Mouse (Mus musculus): ENCODE measurements at regions not wholly inside any gene's neighbourhood (a gene's known extent, or its start where the extent isn't known, plus 50 kb on each side); places are given as distances from the start of the nearest gene placed in this dataset.

DNA sequence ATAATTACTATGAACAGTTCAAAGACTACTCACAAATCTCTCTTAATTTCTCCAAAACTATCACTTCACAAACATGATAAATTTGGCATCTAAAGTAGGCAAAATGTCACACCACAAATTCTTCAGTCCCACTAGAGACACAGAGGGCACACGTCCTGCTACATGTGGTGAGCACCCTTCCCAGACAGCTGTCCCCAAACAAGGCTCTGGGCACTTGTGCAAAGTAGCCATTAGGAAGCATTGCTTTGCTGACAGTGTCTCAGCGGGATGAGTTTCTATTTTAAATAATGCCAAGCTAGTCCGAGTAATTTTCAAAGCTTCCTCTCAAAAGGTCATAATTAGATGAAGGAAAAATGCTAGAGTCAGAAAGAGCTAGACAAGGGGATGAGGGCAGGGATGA is 169.1 kb upstream of the Fn1 start:
- Histone ChIP-seq H3K4me3 (no peak overlapping the region), H3K27me3 (replicated peaks) (no peaks in the 10 kb centered on the region), H3K36me3 (no peaks in the 10 kb centered on the region), H3K4me1 (replicated peaks) (peaks cover 19% of the 10 kb centered on the region), H3K27ac (ENCODE audit: poor library complexity, severe bottlenecking) (no peak overlapping the region), H3K9ac (no peak overlapping the region), H3K9me3 (replicated peaks) (no peaks in the 10 kb centered on the region), H3K4me2 (no peak overlapping the region)
- WGBS: 50% methylated on average over 3 of the region's 3 CpGs
- ATAC-seq (ENCODE audit: insufficient number of reproducible peaks, low FRiP score): no peak

DNA sequence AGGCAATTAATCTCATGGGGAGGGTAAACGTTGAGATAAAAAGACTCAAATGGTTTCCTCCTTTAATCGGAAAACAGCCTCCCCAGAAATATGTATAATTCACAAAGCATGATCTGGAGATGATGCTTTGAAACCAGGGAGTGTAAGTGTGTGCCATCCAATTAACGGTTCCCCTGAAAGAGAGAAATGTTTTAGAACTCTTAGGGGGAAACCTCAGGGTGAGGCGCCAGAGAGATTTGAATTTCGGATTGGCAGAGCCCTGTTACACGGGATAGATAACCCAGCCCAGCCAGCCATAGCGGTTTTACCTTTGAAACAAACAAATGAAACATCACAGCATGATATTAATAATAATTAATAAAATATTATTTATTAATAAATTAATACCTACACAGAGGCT is 168.1 kb upstream of the Fn1 start:
- Histone ChIP-seq H3K9me3 (replicated peaks) (no peaks in the 10 kb centered on the region), H3K4me2 (no peak overlapping the region), H3K4me3 (no peak overlapping the region), H3K36me3 (no peaks in the 10 kb centered on the region), H3K9ac (no peak overlapping the region), H3K27me3 (replicated peaks) (no peaks in the 10 kb centered on the region), H3K4me1 (replicated peaks) (peaks cover 19% of the 10 kb centered on the region), H3K27ac (ENCODE audit: poor library complexity, severe bottlenecking) (no peak overlapping the region)
- WGBS: 79% methylated on average over 7 of the region's 7 CpGs
- no peak for ATAC-seq (ENCODE audit: insufficient number of reproducible peaks, low FRiP score)

DNA sequence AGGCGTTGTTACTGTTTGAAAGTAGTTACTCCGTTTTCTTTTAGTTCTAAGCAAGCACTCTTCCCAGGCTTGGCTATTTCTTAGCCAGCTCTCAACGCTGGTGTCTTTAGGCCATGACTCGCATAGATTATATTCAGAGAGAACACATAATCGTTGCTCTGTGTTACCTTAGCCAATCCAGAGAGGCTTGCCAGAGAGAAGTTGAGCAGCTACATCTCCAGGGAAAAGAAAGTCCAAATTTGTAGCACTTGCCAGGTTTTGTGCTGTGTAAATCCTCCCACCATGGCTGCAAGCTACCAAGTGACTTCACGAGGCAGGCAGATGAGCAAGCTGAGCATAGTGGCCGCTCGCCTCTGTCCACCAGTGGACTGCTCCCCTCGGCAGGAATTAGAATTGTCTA is 163.3 kb upstream of the Fn1 start:
- Histone ChIP-seq H3K4me3 (no peak overlapping the region), H3K4me2 (no peak overlapping the region), H3K9ac (no peak overlapping the region), H3K4me1 (replicated peaks) (no peaks in the 10 kb centered on the region), H3K27me3 (replicated peaks) (no peaks in the 10 kb centered on the region), H3K9me3 (replicated peaks) (no peaks in the 10 kb centered on the region), H3K27ac (ENCODE audit: poor library complexity, severe bottlenecking) (no peak overlapping the region), H3K36me3 (no peaks in the 10 kb centered on the region)
- ATAC-seq (ENCODE audit: insufficient number of reproducible peaks, low FRiP score): no peak
- WGBS: 77% methylated on average over 9 of the region's 9 CpGs

DNA sequence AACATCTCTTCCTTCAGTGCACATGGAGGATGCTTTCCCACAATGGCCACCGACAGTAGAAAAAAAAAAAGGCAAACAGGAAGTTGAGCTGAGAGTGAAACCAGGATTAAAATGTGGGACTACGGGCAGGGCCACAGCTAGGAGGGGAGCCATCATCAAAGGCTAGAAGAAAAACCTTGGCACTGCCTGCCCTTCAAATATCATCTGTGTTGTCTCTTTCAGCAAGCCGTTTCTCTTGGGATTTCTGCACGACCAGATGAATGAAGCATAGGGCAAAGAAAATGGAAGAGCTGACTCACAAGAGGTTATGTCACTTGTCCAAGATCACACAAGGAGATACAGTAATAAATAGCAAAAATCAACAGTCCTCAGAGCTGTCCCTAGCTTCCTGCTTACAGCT is 161.1 kb upstream of the Fn1 start:
- no peaks in the 10 kb centered on the region for H3K4me1 ChIP-seq (replicated peaks)
- no peak overlapping the region for H3K4me3 ChIP-seq
- no peaks in the 10 kb centered on the region for H3K27me3 ChIP-seq (replicated peaks)
- WGBS: 53% methylated on average over 4 of the region's 4 CpGs
- no peak for ATAC-seq (ENCODE audit: insufficient number of reproducible peaks, low FRiP score)
- no peak overlapping the region for H3K4me2 ChIP-seq
- no peak overlapping the region for H3K27ac ChIP-seq (ENCODE audit: poor library complexity, severe bottlenecking)
- H3K36me3 ChIP-seq: no peaks in the 10 kb centered on the region
- H3K9me3 ChIP-seq (replicated peaks): no peaks in the 10 kb centered on the region
- H3K9ac ChIP-seq: no peak overlapping the region

DNA sequence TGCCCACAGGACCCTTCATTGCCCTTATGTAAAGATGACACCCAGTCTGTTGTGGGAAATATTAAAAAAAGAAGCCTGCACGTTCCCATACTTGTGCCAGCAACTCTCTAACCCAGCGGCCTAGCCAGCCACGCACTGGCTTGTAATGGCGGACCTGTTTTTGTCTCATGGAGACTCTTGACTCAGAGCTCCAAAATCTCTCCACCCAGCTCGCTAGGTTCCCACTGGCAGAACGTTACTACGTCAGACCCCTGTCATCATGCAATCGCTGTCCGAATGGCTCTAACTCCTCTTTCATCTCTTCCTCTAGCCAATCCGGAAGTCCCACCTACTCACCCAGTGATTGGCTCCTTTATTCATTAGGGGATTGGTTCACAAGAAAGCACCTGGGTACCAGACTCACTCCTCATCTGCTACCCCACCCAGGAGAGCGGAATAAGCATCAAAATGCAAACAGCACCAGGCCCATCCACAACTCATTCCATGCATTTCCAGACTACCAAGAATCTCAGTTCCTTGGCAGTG is 159.2 kb upstream of the Fn1 start:
- Histone ChIP-seq H3K36me3 (no peaks in the 10 kb centered on the region), H3K4me3 (no peak overlapping the region), H3K27ac (ENCODE audit: poor library complexity, severe bottlenecking) (no peak overlapping the region), H3K4me2 (no peak overlapping the region), H3K27me3 (replicated peaks) (no peaks in the 10 kb centered on the region), H3K4me1 (replicated peaks) (no peaks in the 10 kb centered on the region), H3K9me3 (replicated peaks) (no peaks in the 10 kb centered on the region), H3K9ac (no peak overlapping the region)
- 88% methylated on average over 11 of the region's 11 CpGs for WGBS
- no peak for ATAC-seq (ENCODE audit: insufficient number of reproducible peaks, low FRiP score)

DNA sequence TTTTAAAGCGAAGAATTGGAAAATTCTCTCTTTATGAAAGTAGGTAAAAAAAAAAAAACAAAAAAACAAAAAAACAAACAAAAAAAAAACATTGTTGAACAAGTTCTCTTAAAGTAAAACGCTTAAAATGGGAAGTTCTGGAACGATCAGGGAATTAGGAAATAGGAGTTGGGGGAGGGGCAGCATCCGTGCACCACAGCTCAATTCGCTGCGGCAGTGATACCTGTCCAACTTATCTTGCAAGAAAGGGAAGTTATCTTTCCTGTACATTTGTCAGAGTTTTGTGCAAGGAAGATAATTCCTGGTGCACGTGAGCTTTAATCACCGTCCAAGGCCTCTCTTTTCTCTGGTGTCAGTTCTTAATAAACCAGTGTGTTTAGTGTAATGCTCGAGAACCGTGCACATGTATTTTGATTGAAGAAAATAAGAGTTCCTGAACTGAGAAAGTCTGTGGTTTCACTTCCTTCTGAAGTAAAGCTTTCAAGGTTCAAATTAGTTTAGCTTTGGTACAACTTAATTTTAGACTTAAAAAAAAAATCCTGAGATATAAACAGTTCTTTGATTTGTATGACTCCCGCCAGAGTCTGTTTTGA is 158.3 kb upstream of the Fn1 start:
- H3K4me1 ChIP-seq (replicated peaks): peaks cover 3% of the 10 kb centered on the region; the same call in 1 of the 2 replicates
- no peak overlapping the region for H3K4me3 ChIP-seq
- no peaks in the 10 kb centered on the region for H3K36me3 ChIP-seq
- no peak overlapping the region for H3K4me2 ChIP-seq
- WGBS: 83% methylated on average over 11 of the region's 11 CpGs
- H3K27me3 ChIP-seq (replicated peaks): no peaks in the 10 kb centered on the region
- H3K9ac ChIP-seq: no peak overlapping the region
- H3K27ac ChIP-seq (ENCODE audit: poor library complexity, severe bottlenecking): no peak overlapping the region
- no peak for ATAC-seq (ENCODE audit: insufficient number of reproducible peaks, low FRiP score)
- H3K9me3 ChIP-seq (replicated peaks): no peaks in the 10 kb centered on the region

DNA sequence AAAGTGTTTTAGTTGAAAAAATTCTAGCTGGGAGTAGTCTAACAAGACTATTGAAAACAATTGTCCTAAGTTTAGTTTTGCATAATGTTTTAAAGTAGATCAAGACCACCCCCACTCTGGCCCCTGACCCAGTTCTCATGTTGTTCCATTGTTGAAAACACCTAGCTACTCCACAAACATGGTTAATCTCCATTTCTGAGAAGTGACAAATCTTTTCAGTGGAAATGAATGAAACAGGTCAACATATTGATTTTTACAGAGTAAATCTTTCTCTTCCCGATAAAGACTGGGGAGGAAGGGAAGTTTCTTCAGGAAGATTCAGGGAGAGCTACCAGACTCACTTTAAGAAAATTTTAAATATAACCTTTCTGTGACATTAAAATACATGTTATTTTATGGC is 155.0 kb upstream of the Fn1 start:
- Histone ChIP-seq H3K4me1 (replicated peaks) (peaks cover 7% of the 10 kb centered on the region), H3K27me3 (replicated peaks) (no peaks in the 10 kb centered on the region), H3K4me3 (no peak overlapping the region), H3K9ac (no peak overlapping the region), H3K4me2 (no peak overlapping the region), H3K36me3 (no peaks in the 10 kb centered on the region), H3K9me3 (replicated peaks) (no peaks in the 10 kb centered on the region), H3K27ac (ENCODE audit: poor library complexity, severe bottlenecking) (no peak overlapping the region)
- ATAC-seq (ENCODE audit: insufficient number of reproducible peaks, low FRiP score): no peak
- 56% methylated on average over 1 of the region's 1 CpGs for WGBS

DNA sequence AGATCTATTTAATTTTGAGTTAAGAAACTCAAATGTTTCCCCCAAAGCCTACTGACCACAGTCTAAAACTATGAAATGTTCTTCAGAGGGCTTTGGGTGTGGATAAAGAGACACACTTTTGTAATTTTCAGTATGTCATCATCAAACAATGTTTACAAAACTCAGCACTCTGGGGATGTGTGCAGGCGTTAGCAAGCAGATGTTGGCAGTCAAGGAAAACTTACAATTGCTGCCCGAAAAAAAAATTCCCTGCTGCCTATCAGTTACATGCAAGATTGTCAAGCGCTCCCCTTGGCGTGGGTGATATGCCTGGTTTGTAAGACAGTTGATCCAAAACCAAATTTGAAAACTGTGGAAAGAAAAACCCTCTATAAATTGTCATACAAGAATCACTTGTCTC is 154.6 kb upstream of the Fn1 start:
- Histone ChIP-seq H3K4me1 (replicated peaks) (peaks cover 7% of the 10 kb centered on the region), H3K4me2 (no peak overlapping the region), H3K27ac (ENCODE audit: poor library complexity, severe bottlenecking) (no peak overlapping the region), H3K9me3 (replicated peaks) (no peaks in the 10 kb centered on the region), H3K36me3 (no peaks in the 10 kb centered on the region), H3K9ac (no peak overlapping the region), H3K27me3 (replicated peaks) (no peaks in the 10 kb centered on the region), H3K4me3 (no peak overlapping the region)
- WGBS: 30% methylated on average over 4 of the region's 4 CpGs
- ATAC-seq (ENCODE audit: insufficient number of reproducible peaks, low FRiP score): no peak

DNA sequence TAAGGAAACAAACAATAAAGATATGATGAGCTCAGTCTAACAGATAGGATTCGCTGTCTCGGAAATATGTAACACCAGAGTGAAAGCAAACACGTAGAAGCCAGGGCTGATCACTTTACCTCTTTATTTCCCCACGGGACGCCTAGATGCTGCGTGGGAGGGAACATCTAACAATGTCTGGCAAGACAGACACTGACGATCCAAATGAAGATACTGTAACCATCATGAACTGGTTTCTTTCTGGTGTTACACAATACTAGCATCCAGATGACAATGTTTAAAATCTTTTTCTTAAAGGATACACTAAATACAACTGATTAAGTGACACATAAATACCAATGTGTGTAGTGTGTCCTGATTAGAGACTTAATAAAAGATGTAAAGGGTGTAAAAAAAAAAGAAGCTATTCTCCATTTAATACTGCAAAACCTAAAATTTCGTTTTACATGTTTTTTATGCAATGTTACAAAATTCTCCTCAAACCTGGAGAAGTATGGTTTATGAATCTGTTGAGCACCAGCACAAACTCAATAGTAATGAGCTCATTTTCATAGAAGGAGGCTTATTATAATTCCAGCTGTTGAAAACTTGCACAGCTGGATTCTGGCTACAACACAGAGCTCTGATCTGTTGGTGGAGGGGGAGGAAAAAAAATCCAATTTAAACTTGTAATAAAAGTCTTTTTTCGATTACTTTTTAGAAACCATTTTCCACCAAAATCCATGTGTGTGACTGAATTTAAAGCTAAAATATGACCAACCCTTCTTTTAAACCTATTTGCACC is 148.5 kb upstream of the Fn1 start:
- no peak for ATAC-seq (ENCODE audit: insufficient number of reproducible peaks, low FRiP score)
- H3K36me3 ChIP-seq: no peaks in the 10 kb centered on the region
- no peak overlapping the region for H3K9ac ChIP-seq
- H3K4me2 ChIP-seq: no peak overlapping the region
- peaks cover 15% of the 10 kb centered on the region for H3K4me1 ChIP-seq (replicated peaks)
- H3K4me3 ChIP-seq: no peak overlapping the region
- H3K27me3 ChIP-seq (replicated peaks): no peaks in the 10 kb centered on the region
- no peaks in the 10 kb centered on the region for H3K9me3 ChIP-seq (replicated peaks)
- no peak overlapping the region for H3K27ac ChIP-seq (ENCODE audit: poor library complexity, severe bottlenecking)
- WGBS: 72% methylated on average over 9 of the region's 9 CpGs

DNA sequence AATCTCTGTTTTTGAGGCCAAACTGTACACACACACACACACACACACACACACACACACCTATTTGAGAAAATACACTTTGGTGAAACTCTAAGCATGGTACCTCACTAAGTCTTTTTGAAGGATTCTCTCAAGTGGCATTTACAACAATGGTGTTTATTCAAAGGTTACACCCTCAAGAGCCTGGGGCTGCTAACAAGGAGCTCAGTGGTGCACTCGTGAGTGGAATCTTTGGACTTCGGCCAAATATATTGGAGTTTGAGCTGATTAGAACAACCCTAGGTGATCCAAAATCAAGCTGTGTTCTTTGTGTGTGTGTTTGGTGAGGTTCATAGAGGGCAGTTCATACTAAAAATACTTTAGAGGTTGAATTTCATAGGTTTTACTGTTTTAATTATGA is 147.6 kb upstream of the Fn1 start:
- Histone ChIP-seq H3K9me3 (replicated peaks) (no peaks in the 10 kb centered on the region), H3K9ac (no peak overlapping the region), H3K27me3 (replicated peaks) (no peaks in the 10 kb centered on the region), H3K27ac (ENCODE audit: poor library complexity, severe bottlenecking) (no peak overlapping the region), H3K4me1 (replicated peaks) (peaks cover 15% of the 10 kb centered on the region), H3K36me3 (no peaks in the 10 kb centered on the region), H3K4me3 (no peak overlapping the region), H3K4me2 (no peak overlapping the region)
- WGBS: 41% methylated on average over 2 of the region's 2 CpGs
- ATAC-seq (ENCODE audit: insufficient number of reproducible peaks, low FRiP score): no peak

DNA sequence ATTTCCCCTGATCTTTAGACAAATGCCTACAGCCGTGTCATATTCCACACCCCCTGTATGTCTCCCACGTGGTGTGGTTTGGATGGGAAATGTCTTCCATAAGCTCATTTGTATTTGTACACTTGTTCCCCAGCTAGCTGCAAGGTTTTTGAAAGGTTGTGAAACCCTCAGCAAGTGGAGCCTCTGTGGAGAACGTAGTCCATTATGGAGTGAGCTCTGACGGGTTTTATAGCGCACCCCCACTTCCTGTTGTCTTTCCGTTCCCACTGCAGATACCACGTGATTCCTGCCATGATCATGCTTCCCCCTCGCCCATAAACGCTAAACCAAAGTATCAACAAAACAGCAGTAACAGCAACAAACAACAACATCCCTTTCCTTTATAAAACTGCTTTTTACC is 145.6 kb upstream of the Fn1 start:
- Histone ChIP-seq H3K9me3 (replicated peaks) (no peaks in the 10 kb centered on the region), H3K36me3 (no peaks in the 10 kb centered on the region), H3K27me3 (replicated peaks) (no peaks in the 10 kb centered on the region), H3K4me1 (replicated peaks) (peaks cover 12% of the 10 kb centered on the region), H3K9ac (no peak overlapping the region), H3K4me2 (no peak overlapping the region), H3K27ac (ENCODE audit: poor library complexity, severe bottlenecking) (no peak overlapping the region), H3K4me3 (no peak overlapping the region)
- no peak for ATAC-seq (ENCODE audit: insufficient number of reproducible peaks, low FRiP score)
- 66% methylated on average over 9 of the region's 9 CpGs for WGBS

DNA sequence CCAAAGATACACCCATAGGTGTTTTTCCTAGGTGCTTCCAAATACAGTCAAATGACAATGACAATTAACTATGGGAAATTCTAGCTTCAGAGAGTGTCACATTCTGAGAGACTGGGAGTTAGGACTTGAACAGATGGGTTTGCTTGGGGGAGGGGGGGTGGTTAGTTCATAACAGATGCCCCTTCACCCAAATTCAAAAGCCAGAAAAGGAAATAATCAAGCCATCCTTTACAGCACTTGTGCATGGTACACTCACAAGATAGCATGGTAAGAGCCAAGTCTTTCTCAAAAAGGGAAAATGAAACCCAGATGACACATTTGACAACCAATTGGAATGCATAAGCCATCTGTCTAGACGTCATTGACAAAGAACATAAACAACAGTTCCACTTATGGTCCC is 135.4 kb upstream of the Fn1 start:
- ATAC-seq (ENCODE audit: insufficient number of reproducible peaks, low FRiP score): no peak

More for the DNA sequence above, 135.4 kb upstream of the Fn1 start:
- H3K4me1 ChIP-seq (replicated peaks): no peaks in the 10 kb centered on the region
- no peak overlapping the region for H3K4me2 ChIP-seq
- H3K4me3 ChIP-seq: no peak overlapping the region
- H3K27me3 ChIP-seq (replicated peaks): no peaks in the 10 kb centered on the region
- no peaks in the 10 kb centered on the region for H3K9me3 ChIP-seq (replicated peaks)
- no peaks in the 10 kb centered on the region for H3K36me3 ChIP-seq
- H3K27ac ChIP-seq (ENCODE audit: poor library complexity, severe bottlenecking): no peak overlapping the region
- H3K9ac ChIP-seq: no peak overlapping the region
- 64% methylated on average over 1 of the region's 1 CpGs for WGBS

Data from heart, embryonic 12.5 days (tissue).